Mouse (Mus musculus): ENCODE measurements around the gene Mafg.
"Not testable (repeated sequence)": the region's sequence is repeated elsewhere in the genome, so short reads cannot be mapped to it uniquely, and the experiment has no call there.

Gene Mafg

DNA sequence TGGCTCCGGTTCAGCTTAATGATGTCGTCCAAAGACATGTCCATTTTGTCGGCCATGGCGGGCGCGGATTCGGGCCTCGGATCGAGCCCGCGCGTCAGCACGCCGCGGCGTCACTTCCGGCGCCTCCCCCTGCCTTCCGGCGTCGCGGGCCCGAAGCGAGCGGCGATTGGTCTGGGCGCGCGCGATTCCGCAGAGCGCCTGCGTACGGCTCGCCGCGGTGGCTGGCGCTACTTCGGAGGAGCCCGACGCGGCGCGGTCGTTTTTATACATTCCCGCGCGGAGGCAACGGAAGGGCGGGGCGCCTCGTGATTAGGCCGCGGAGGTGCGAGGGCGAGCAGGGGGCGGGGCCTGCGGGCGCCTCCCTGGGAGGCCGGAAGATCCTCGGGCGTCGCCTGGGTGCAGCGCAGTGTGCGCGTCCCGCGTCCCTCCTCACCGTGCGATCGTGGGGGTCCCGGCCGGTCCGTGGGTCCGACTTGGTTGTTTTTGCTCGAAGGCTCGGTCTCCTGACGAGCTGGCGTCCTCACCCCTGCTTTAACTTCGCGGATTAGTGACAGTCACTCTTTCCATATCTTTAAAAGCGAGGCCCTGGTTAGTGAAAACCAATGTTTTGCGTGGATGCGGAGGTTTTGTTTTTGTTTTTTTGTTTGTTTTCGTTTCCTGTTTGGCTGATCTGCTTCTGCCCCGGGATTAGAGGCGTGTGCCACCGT lies 35.0 kb downstream of the Mafg start, which contains the start of the genes Alyref and Anapc11:
Alyref (minus strand) TSS at position 83 of the 707 bp plus-strand sequence.
Anapc11 (plus strand) TSS at position 139 of the 707 bp plus-strand sequence.
- DNase-seq (ENCODE audit: extremely low spot score, low read depth, low spot score) = peak; percentile 70

DNA sequence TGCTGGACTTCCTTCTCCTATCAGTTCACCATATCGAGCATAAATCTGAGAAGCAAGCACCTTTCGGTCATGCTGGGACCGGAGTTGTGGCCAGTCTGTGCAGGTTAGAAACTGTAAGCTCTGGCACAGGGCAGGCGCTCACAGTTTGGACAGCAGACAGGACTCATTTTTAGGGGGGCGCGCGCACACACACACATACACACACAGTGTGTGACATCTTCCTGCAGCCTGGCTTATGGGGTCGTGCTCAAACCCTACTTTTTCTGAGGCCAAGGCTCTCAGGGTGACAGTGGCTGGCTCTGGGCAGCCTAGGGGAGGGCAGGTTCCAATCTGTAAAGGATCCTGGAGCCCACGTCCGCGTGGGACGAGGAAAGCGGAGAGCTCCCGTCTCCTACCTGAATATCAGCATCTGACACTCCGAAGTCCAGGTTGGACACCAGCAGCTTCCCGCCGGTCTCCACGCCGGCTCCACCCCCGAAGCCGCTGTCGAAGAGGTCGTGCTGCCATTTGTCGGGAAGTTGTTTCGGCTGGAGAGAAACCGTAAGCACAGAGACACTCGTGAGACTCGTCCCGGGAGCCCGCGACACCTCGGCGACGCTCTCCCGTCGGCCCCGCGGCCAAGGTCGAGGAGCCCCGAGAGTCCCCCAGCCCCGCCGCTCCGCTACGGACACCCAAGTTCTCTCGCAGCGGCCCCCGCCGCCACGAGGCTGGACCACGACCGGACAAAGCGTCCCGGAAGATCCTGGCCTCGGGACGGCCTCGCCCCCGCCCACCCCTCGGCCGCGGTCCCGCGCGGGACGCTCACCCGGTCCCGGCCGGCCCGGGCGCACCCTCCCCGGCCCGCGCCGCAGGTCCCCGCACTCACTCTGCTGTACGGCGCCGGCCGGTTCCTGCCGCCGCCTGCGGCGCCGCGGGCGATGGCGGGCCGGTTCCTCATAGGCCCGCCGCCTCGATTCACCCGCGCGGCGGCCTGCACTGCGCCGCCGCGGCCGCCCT lies 35.9 kb downstream of the Mafg start:
- DNase-seq (ENCODE audit: extremely low spot score, low read depth, low spot score) = no peak

DNA sequence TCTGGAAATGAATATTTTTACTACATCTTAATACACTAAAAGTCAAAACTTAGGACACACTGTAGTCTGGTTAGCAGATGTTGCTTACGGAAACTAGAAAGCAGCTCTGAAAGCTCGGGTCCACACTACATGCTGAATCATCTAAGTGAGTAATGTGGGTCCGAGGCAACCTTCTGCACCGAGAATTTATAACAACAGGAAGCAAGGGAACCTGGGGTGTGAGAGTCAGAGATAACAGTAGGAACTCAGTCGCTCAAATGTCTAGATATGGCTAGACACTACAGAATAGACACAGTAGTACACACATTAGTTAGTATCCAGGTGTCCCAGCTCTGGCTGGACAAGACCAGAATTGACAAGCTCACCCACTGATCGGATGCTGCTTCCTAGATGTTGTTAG lies 44.9 kb downstream of the Mafg start:
- DNase-seq (ENCODE audit: extremely low spot score, low read depth, low spot score) = no peak

DNA sequence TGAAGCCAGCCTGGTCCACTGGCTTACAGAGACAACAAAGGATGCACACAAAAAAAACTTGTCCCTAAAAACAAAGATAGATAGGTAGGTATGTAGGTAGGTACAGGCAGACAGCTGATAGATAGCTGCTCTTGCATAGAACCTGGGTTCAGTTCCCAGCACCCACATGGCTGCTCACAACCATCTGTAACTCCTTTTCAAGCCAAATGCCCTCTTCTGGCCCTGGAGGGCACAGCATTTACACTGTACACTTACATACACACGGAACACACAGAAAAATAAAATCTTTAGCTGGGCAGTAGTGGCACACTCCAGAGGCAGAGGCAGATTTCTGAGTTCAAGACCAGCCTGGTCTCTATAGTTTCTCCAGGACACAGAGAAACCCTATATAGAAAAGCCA lies 49.5 kb downstream of the Mafg start:
- no peak for DNase-seq (ENCODE audit: extremely low spot score, low read depth, low spot score)

DNA sequence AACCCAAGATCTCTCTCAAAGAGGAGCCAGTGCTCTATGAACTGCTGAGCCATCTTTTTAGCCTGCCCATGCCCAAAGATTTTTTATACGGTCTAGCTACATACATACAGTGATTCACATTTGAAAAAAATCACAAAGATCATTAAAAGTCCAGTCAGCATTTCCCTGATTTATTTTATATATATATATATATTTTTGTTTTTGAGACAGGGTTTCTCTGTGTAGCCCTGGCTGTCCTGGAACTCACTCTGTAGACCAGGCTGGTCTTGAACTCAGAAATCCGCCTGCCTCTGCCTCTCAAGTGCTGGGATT lies 50.5 kb downstream of the Mafg start:
- DNase-seq (ENCODE audit: extremely low spot score, low read depth, low spot score) = not testable (repeated sequence)

DNA sequence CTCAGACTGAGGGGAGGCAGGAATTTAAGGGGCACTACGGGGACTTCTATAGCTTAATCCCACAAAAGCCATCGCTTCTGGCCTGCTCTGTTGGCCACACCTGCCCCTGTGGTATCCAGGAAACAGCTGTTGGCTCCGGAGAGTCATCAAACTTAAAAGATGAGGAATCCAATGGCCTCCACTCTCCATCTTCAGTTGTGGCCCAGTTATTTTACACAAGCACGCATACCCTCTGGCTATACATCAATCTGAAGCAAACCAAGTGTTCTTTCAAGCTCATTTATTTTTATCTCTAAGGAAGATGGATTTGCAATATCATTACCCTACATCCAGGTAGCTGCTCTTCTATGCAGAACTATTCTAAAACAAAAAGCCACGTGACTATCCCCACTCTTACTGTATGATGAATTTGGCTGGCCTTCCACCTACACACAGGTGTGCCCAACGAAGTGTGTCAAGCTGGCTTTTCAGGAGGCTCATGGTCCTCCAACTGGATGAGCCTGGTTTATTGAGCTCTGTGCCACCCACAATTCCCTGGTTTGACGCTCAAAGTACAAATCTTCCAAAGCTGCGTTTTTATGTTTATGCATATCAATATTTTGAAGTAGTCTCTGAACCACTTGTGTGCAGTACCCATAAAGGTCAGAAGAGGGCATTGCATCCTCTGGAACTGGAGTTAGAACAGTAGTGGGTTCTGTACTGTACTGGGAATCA lies 51.0 kb downstream of the Mafg start:
- no peak for DNase-seq (ENCODE audit: extremely low spot score, low read depth, low spot score)

DNA sequence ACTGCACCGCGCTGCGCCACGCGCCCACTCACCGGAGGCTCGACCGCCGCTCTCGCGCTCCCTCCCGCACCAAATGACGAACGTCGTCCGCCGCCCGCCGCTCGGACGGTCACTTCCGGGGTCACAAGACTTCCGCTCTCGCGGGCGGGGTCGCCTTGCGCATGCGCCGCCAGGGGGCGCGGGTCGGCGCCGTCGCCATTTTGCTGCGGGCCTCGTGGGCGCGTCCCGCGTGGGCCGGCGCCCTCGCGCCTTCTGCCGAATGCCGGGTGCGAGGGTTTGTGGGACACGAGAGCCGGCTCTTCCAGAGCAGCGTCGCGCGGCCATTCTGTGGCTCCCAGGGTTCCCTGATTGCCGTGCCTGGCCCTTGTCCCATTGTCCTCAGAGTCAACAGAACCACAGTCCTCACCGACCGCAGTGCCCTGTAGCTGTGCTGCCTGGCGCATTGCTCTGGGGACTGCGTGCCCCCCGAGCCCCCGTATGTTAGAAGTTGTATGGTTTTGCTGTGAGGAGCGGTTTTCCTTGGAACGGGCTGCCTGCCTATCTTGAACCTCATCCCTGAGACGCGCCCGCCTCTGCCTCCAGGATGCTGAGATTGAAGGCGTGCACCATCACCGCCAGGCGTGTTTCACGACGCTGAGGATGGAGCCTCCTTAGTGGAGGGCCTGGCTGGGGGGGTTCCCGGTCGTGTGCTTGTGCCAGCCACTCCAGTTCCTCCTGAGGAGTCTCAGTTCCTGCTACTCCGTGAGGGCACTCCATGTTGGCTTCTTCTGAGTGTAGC lies 51.7 kb downstream of the Mafg start, which contains the start of gene Arhgdia:
Arhgdia (minus strand) TSS at position 135 of the 778 bp plus-strand sequence.
- no peak for DNase-seq (ENCODE audit: extremely low spot score, low read depth, low spot score)

DNA sequence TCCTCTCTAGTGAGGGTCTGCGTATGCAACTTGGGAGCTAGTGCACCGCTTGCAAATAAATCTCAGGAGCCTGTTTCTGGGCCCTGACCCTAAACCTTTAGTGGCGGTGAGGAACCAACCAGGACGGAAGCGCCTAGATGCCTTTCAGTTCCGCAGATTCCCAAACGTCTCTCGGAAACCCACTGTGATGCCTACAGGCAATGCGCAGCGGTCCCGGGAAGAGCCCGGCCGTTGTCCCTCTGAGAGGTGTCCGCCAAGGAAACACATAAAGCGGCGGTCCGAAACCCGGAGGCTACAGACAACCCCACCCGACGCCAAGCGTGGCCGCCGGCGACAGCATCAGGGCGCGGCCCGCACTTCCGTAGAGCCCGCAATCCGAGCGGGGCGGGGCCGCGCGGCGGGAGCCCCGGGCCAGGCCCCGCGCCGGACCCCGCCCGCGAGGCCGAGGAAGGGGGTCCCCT lies 52.5 kb downstream of the Mafg start:
- no peak for DNase-seq (ENCODE audit: extremely low spot score, low read depth, low spot score)

DNA sequence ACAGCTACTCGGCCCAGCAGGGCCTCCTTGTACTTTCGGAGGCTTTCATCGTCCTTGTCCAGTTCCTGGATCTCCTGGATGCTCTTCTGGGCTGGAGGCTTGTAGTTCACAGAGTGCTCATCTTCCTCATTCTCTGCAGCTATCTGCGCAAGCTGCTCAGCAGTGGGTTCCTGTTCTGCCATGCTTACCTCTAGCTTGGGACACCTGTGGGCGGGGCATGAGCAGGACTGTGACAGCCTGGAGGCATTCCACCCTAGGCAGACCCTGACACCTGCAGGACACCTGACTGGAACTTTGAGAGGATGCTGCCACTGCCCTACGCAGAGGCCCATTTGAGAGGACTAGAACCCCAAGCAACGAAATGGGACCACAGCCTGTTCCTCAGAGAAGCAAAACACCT lies 53.2 kb downstream of the Mafg start:
- DNase-seq (ENCODE audit: extremely low spot score, low read depth, low spot score) = no peak

DNA sequence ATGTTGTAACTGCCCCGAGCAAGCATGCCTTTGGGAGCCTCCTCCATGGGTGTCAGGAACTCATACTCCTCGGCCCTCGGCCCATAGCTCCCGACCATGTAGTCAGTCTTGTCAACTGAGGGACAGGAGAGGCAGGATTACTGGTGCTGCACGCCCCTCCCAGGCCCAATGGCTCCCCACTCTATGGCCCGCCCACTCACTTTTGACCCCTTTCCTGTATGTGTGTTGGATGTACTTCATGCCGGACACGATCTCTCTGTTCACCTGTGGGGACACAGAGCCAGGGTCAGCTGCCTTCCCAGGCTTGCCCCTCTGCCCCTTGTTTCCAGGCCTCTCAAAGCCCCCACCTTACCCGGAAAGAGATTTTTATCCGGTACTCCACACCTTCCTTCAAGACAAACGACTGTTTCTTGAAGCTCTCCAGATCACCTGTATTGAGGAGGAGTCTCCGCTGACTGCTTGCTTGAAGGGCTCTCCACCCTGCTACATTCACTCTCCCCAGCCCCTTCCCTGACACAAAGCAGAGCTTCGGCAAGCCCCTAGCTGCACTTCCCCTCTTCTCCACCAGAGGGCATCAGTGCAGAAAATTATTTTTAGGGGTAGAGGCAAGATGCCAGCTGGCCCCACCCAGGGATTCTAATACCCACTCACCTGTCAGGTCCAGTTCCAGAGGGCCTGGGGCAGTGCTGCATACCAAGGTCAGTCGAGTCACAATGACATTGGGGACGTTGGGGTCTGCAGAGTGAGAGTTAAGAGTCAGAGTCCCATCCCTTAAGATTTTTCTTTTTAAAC lies 53.9 kb downstream of the Mafg start:
- DNase-seq (ENCODE audit: extremely low spot score, low read depth, low spot score) = peak; percentile 87

DNA sequence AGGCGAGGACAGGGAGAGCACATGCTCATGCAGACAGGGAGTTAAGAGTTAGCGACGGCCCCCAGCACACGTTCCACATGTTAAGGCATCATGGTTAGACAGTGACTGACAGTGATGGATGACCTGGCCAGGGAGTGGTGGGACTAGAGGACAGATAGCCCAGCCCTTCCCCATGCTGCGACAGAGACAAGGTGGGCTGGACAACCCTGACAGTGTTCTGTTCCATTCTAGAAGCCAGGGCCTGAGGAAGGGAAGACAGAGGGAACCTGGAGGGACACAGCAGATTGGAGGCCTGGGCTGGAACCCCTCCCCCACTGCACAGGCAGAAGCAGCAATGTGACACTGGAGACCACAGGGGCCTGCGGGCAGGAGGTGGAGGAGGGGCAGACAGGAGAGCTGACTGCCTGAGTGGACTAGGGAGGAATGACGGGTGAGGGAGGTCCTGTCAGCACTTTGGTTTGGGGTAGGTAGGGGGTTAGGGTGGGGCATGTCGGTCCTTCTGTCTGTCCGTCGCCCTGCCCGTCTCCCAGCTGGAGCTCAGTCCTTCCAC lies 54.6 kb downstream of the Mafg start:
- DNase-seq (ENCODE audit: extremely low spot score, low read depth, low spot score) = no peak

DNA sequence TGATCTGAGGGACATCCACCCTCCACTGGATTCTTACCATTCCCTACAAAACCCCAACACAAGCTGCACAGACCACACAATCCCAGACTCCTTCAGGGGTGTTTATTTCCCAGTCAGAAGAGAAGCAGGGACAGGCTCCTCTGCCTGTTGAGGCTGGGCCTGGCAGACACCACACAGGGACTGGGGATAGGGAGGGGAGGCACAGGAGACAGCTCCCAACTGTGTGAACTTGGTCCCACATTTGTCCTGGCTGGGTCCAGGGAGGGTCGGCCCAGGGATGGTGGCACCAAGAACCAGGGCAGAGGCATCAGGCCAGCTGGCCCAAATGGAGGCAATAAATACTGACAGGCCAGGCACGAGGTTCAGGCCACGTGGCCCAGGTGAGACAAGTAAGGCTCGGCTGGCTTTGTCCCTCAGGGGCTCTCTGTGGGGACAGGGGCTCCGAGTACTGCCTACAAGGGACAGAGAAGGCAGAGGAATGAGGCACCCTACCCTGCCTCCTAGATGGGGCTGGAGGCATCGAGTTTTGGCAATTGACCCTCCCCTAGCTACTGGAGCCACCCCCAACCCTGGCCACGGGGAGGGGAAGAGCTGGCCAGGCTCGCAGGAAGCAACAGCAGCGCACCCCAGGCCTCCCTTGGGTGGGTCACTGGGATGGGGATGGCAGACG lies 55.2 kb downstream of the Mafg start:
- DNase-seq (ENCODE audit: extremely low spot score, low read depth, low spot score) = no peak

DNA sequence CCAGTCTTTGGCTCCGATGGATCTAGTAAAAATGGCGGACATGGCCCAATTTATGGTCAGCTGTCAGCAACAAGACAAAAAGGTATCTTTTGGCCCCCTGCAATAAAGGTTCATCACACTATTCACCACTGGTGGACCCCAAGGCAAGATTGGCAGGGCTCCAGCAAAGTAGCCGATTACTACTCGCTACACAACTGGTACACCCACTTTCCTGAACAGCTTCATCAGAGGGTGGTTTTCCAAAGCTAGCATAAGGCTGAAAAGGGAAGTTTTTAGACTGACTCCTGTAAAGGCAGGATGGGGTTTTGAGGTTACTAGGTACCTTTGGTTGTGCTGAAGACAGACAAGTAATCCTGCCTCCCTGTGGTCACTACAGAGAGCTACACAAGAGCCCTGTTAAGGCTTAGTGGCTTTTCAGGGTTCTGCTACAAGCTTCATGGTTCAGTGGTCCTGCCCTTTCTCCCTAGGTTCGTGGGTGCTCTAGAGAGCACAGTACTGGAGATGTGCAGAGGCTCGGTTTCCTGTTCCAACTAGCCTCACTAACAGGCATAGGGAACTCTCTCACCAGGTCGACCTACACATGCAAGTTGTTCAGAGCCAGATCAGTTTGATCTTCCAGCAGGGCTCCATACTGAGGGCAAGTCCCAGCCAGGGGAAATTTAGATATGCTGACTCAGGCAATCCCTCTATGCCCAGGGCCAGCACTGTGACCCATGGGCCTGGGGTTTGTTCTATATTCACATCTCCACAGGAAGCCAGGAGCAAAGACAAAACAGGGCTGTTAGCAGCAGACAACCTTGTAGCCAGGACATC lies 56.0 kb downstream of the Mafg start:
- no peak for DNase-seq (ENCODE audit: extremely low spot score, low read depth, low spot score)

DNA sequence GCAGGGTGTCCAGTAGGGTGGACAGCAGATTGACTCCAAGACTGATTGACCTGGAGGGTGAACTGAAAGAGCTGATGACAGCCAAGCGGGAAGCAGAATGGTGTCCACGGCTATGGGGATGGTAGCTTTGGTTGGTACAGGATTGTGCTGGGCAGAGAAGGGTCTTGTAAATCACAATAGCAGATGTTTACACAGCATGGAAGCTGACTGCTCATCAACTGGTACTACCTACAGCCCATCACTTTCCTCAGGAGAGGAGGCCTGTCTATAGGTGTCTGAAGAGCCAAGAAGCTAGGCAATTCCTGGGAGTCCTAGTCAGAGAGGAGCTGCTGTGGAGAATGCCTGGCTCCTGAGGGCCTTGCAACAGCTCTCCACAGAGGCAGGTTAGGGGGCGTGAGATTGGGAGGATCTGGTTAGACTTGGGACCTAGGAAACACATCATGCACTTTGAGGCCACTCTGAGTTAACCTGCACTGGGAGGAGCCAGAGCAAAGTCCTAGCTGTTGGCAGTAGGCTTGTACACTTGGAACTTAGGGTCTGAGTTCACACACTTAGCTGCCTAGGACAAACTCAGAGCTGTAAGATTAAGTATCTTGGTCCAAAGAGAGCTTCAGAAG lies 56.9 kb downstream of the Mafg start:
- DNase-seq (ENCODE audit: extremely low spot score, low read depth, low spot score) = no peak

DNA sequence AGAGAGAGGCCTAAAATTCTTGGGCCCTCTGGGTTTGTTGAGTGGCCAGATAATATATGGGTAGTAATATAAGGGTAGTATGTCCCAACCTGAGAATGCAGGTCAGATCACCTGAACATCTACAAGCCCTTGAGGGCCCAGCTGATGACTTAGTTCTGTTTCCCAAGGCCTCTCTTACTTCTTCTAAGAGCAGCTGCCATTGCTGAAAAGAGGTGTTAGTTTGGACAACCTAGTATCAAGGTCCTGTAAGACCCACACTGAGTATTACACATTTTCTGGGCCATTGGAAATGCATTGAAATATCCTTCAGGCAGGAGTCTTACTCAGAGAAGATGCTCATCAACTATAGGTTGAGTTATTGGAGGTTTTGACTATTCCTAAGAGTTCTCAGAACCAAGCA lies 57.5 kb downstream of the Mafg start:
- DNase-seq (ENCODE audit: extremely low spot score, low read depth, low spot score) = no peak
